Mouse (Mus musculus) spleen, embryonic (tissue): ENCODE results near the gene Bax.
"Not testable (repeated sequence)": the region's sequence is repeated elsewhere in the genome, so short reads cannot be mapped to it uniquely, and the experiment has no call there.

Experiments used
- CTCF ChIA-PET: fragments of 350-600 bp; sonication (Branson Sonifier 250); formaldehyde crosslinking; loops from one replicate; lab custom pipeline; 2022; lab: Charles Lee

Bax gene

GRCm38 (mm10) chr7:45482166-45482565 is 15.5 kb upstream of the Bax start:
- CTCF ChIA-PET = no interaction called here

GRCm38 (mm10) chr7:45481374-45481927 is 14.8 kb upstream of the Bax start, which contains the start of gene Tulp2:
TSS of gene Tulp2 (plus strand) at chr7:45481877.
- CTCF ChIA-PET = interaction anchor here (0.6 kb wide), 1 partner anchor 770 kb away, joined by 3 read pairs; no protein-coding TSS in a partner anchor

GRCm38 (mm10) chr7:45480310-45480709 is 13.6 kb upstream of the Bax start:
- CTCF ChIA-PET = not testable (repeated sequence)

- CTCF ChIA-PET = interaction anchor here (0.9 to 1.3 kb wide), 2 partner anchors 30 to 63 kb away, joined by 3 read pairs; no protein-coding TSS in a partner anchor
These were observed 12.1 kb upstream of the Bax start for GRCm38 (mm10) chr7:45478774-45479173.

GRCm38 (mm10) chr7:45477003-45477402 is 10.3 kb upstream of the Bax start:
- CTCF ChIA-PET = interaction anchor here (0.6 to 1.3 kb wide), 3 partner anchors 25 to 122 kb away, joined by 3 to 9 read pairs (median 4); no protein-coding TSS in a partner anchor

GRCm38 (mm10) chr7:45476453-45476852 is 9.8 kb upstream of the Bax start:
- CTCF ChIA-PET = interaction anchor here (1.3 kb wide), 1 partner anchor 85 kb away, joined by 4 read pairs; no protein-coding TSS in a partner anchor

GRCm38 (mm10) chr7:45475291-45475969 is 8.7 kb upstream of the Bax start:
- CTCF ChIA-PET = interaction anchor here (0.7 kb wide), 1 partner anchor 442 kb away, joined by 3 read pairs; no protein-coding TSS in a partner anchor

GRCm38 (mm10) chr7:45470869-45471268 is 4.2 kb upstream of the Bax start:
- CTCF ChIA-PET = interaction anchor here (1.7 kb wide), 1 partner anchor 17 kb away, joined by 5 read pairs; no protein-coding TSS in a partner anchor

- CTCF ChIA-PET = interaction anchor here (0.5 kb wide), 1 partner anchor 45 kb away, joined by 4 read pairs; no protein-coding TSS in a partner anchor
These were observed 482 bp upstream of the Bax start for GRCm38 (mm10) chr7:45467090-45467670.

- CTCF ChIA-PET = no interaction called here
These were observed 1.1 kb downstream of the Bax start for GRCm38 (mm10) chr7:45465549-45465948.

GRCm38 (mm10) chr7:45465112-45465511 is 1.6 kb downstream of the Bax start:
- CTCF ChIA-PET = interaction anchor here (0.6 kb wide), 1 partner anchor 18 kb away, joined by 3 read pairs; no protein-coding TSS in a partner anchor

GRCm38 (mm10) chr7:45463987-45464778 is 2.5 kb downstream of the Bax start:
- CTCF ChIA-PET = interaction anchor here (0.6 kb wide), 1 partner anchor 19 kb away, joined by 3 read pairs; no protein-coding TSS in a partner anchor

- CTCF ChIA-PET = interaction anchor here (0.5 kb wide), 1 partner anchor 1168 kb away, joined by 4 read pairs; no protein-coding TSS in a partner anchor
These were observed 3.8 kb downstream of the Bax start for GRCm38 (mm10) chr7:45462868-45463267.

- CTCF ChIA-PET = no interaction called here
These were observed 4.4 kb downstream of the Bax start for GRCm38 (mm10) chr7:45462325-45462724.

GRCm38 (mm10) chr7:45461781-45462180 is 4.9 kb downstream of the Bax start:
- CTCF ChIA-PET = no interaction called here

- CTCF ChIA-PET = no interaction called here
These were observed 5.4 kb downstream of the Bax start for GRCm38 (mm10) chr7:45461326-45461725.

GRCm38 (mm10) chr7:45460860-45461314 is 5.8 kb downstream of the Bax start:
- CTCF ChIA-PET = no interaction called here

GRCm38 (mm10) chr7:45460377-45460776 is 6.3 kb downstream of the Bax start:
- CTCF ChIA-PET = no interaction called here

GRCm38 (mm10) chr7:45459564-45460140 is 7.0 kb downstream of the Bax start, which contains the start of gene Ftl1:
TSS of gene Ftl1 (minus strand) at chr7:45459884.
- CTCF ChIA-PET = not testable (repeated sequence)

- CTCF ChIA-PET = no interaction called here
These were observed 7.7 kb downstream of the Bax start for GRCm38 (mm10) chr7:45458748-45459563.
